Mouse (Mus musculus) MEL (cell line): ENCODE data around the gene Prdm15. TPM values are rescaled to one million over a fixed set of nuclear protein-coding genes. Genes with fewer than 3 reads are reported as not detected.

Experiments
- DNase-seq: peaks from one replicate; pipeline ENCODE4 v3.0.0; 2011; ENCODE audit warnings: low read depth, low spot score
- H3K27ac ChIP-seq: 2 replicates; pipeline ENCODE4 v1.5.1; 2012; ENCODE audit warnings: low read depth, mild to moderate bottlenecking, control low read depth, low read length, moderate library complexity; ENCODE audit not compliant: control insufficient read depth
- H3K27me3 ChIP-seq, 2 experiments: fragments of 150-350 bp in 1 of 2; sonication (generic) in 1 of 2; 2 replicates each; pipeline ENCODE4 v1.6.1; 2012; ENCODE audit warnings: low read length in 2 of 2, mild to moderate bottlenecking in 2 of 2, improper control_type of control experiment in 1 of 2, moderate library complexity in 1 of 2; ENCODE audit not compliant: insufficient read depth in 2 of 2, control insufficient read depth in 1 of 2
- H3K36me3 ChIP-seq, 2 experiments: 2 replicates each; pipeline ENCODE4 v1.6.1; 2012 to 2014; ENCODE audit warnings: low read length in 2 of 2, improper control_type of control experiment in 1 of 2, inconsistent platforms in 1 of 2, mild to moderate bottlenecking in 1 of 2; ENCODE audit not compliant: insufficient read depth in 2 of 2, control insufficient read depth in 1 of 2
- H3K4me1 ChIP-seq, 2 experiments: fragments of 150-350 bp in 1 of 2; sonication (generic) in 1 of 2; 2 replicates each; pipeline ENCODE4 v1.6.1; 2012; ENCODE audit warnings: low read length in 2 of 2, improper control_type of control experiment in 1 of 2, mild to moderate bottlenecking in 1 of 2; ENCODE audit not compliant: insufficient read depth in 2 of 2, control insufficient read depth in 1 of 2
- H3K4me3 ChIP-seq, 2 experiments: fragments of 150-350 bp in 1 of 2; sonication (generic) in 1 of 2; 2 replicates each; pipeline ENCODE4 v1.5.1; 2012; ENCODE audit warnings: low read depth in 2 of 2, low read length in 2 of 2, mild to moderate bottlenecking in 2 of 2, moderate library complexity in 2 of 2, control low read depth in 1 of 2, improper control_type of control experiment in 1 of 2; ENCODE audit not compliant: control insufficient read depth in 1 of 2, insufficient read depth in 1 of 2
- H3K79me2 ChIP-seq: 2 replicates; pipeline ENCODE4 v1.6.1; 2012; ENCODE audit warnings: mild to moderate bottlenecking, low read length, moderate library complexity; ENCODE audit not compliant: control insufficient read depth, poor library complexity, insufficient read depth
- H3K9ac ChIP-seq: 2 replicates; pipeline ENCODE4 v1.6.1; 2012; ENCODE audit warnings: low read depth, mild to moderate bottlenecking, control low read depth, low read length, moderate library complexity; ENCODE audit not compliant: control insufficient read depth, poor library complexity, severe bottlenecking
- H3K9me3 ChIP-seq: fragments of 150-350 bp; sonication (generic); replicated peaks from 2 replicates; pipeline ENCODE4 v1.6.1; 2012; ENCODE audit warnings: mild to moderate bottlenecking, low read length, improper control_type of control experiment, moderate library complexity; ENCODE audit not compliant: insufficient read depth
- BHLHE40 ChIP-seq: IDR thresholded peaks from 2 replicates; pipeline ENCODE4 v1.6.1; 2012; ENCODE audit warnings: low read depth, mild to moderate bottlenecking, inconsistent platforms, low read length, improper control_type of control experiment, borderline replicate concordance
- CHD1 ChIP-seq: IDR thresholded peaks from 2 replicates; pipeline ENCODE4 v1.6.1; 2012; ENCODE audit warnings: low read depth, mild to moderate bottlenecking, inconsistent platforms, low read length, improper control_type of control experiment
- CHD2 ChIP-seq: IDR thresholded peaks from 2 replicates; pipeline ENCODE4 v1.6.1; 2011; ENCODE audit warnings: low read length, improper control_type of control experiment
- CTCF ChIP-seq, 3 experiments: IDR thresholded peaks in 2 of 3; conservative IDR thresholded peaks in 1 of 3; 2 replicates each; pipeline ENCODE4 v1.5.1; 2011 to 2012; ENCODE audit warnings: low read length in 3 of 3, low read depth in 2 of 3, mild to moderate bottlenecking in 2 of 3, improper control_type of control experiment in 1 of 3, inconsistent platforms in 1 of 3, mixed read lengths in 1 of 3, moderate library complexity in 1 of 3; ENCODE audit not compliant: control insufficient read depth in 1 of 3, insufficient read depth in 1 of 3, poor library complexity in 1 of 3, severe bottlenecking in 1 of 3
- E2F4 ChIP-seq: IDR thresholded peaks from 2 replicates; pipeline ENCODE4 v1.6.1; 2011; ENCODE audit warnings: low read depth, low read length, improper control_type of control experiment, borderline replicate concordance
- ELF1 ChIP-seq: IDR thresholded peaks from 2 replicates; pipeline ENCODE4 v1.6.1; 2014; ENCODE audit warnings: low read depth, mild to moderate bottlenecking, inconsistent platforms, low read length, improper control_type of control experiment, moderate library complexity
- EP300 ChIP-seq, 2 experiments: IDR thresholded peaks; 2 replicates each; pipeline ENCODE4 v1.6.1; 2011; ENCODE audit warnings: improper control_type of control experiment in 2 of 2, low read length in 2 of 2, low read depth in 1 of 2, mild to moderate bottlenecking in 1 of 2
- ETS1 ChIP-seq: IDR thresholded peaks from 2 replicates; pipeline ENCODE4 v1.6.1; 2012; ENCODE audit warnings: low read depth, mild to moderate bottlenecking, inconsistent platforms, low read length, improper control_type of control experiment, moderate library complexity
- GABPA ChIP-seq: IDR thresholded peaks from 2 replicates; pipeline ENCODE4 v1.6.1; 2012; ENCODE audit warnings: low read depth, mild to moderate bottlenecking, inconsistent platforms, low read length, improper control_type of control experiment, moderate library complexity
- GATA1 ChIP-seq: IDR thresholded peaks from 2 replicates; pipeline ENCODE4 v1.6.1; 2011; ENCODE audit warnings: low read depth, low read length, improper control_type of control experiment
- HCFC1 ChIP-seq: IDR thresholded peaks from 2 replicates; pipeline ENCODE4 v1.6.1; 2012; ENCODE audit warnings: low read depth, mild to moderate bottlenecking, inconsistent platforms, low read length, improper control_type of control experiment, moderate library complexity
- JUND ChIP-seq: IDR thresholded peaks from 2 replicates; pipeline ENCODE4 v1.6.1; 2011; ENCODE audit warnings: low read depth, mild to moderate bottlenecking, improper control_type of control experiment, low read length
- KAT2A ChIP-seq: conservative IDR thresholded peaks from 2 replicates; pipeline ENCODE4 v1.6.1; 2012; ENCODE audit warnings: low read depth, low read length, improper control_type of control experiment, inconsistent platforms
- MAFK ChIP-seq: IDR thresholded peaks from 2 replicates; pipeline ENCODE4 v1.6.1; 2011; ENCODE audit warnings: low read depth, mild to moderate bottlenecking, low read length, improper control_type of control experiment, borderline replicate concordance
- MAX ChIP-seq: IDR thresholded peaks from 2 replicates; pipeline ENCODE4 v1.6.1; 2011; ENCODE audit warnings: low read length, improper control_type of control experiment
- MAZ ChIP-seq: IDR thresholded peaks from 2 replicates; pipeline ENCODE4 v1.6.1; 2012; ENCODE audit warnings: low read depth, mild to moderate bottlenecking, inconsistent platforms, low read length, improper control_type of control experiment
- MEF2A ChIP-seq: IDR thresholded peaks from 2 replicates; pipeline ENCODE4 v1.6.1; 2014; ENCODE audit warnings: low read depth, mild to moderate bottlenecking, inconsistent platforms, low read length, improper control_type of control experiment; ENCODE audit not compliant: poor library complexity, insufficient replicate concordance, severe bottlenecking; ENCODE audit errors: extremely low read depth
- MXI1 ChIP-seq: IDR thresholded peaks from 2 replicates; pipeline ENCODE4 v1.6.1; 2011; ENCODE audit warnings: mild to moderate bottlenecking, low read depth, low read length, improper control_type of control experiment
- MYB ChIP-seq: IDR thresholded peaks from 2 replicates; pipeline ENCODE4 v1.6.1; 2011; ENCODE audit warnings: mild to moderate bottlenecking, low read depth, low read length, improper control_type of control experiment
- MYC ChIP-seq: IDR thresholded peaks from 2 replicates; pipeline ENCODE4 v1.6.1; 2011; ENCODE audit warnings: low read depth, mild to moderate bottlenecking, low read length, improper control_type of control experiment, moderate library complexity
- NRF1 ChIP-seq: IDR thresholded peaks from 2 replicates; pipeline ENCODE4 v1.6.1; 2014; ENCODE audit warnings: low read depth, mild to moderate bottlenecking, inconsistent platforms, low read length, improper control_type of control experiment, moderate library complexity; ENCODE audit not compliant: poor library complexity, insufficient read depth, severe bottlenecking
- POLR2A ChIP-seq, 2 experiments: IDR thresholded peaks; 2 replicates each; pipeline ENCODE4 v1.6.1; 2011 to 2012; ENCODE audit warnings: low read length in 2 of 2, mild to moderate bottlenecking in 2 of 2, control low read depth in 1 of 2, improper control_type of control experiment in 1 of 2, low read depth in 1 of 2, moderate library complexity in 1 of 2; ENCODE audit not compliant: control insufficient read depth in 1 of 2, insufficient read depth in 1 of 2, poor library complexity in 1 of 2
- POLR2AphosphoS2 ChIP-seq: IDR thresholded peaks from 2 replicates; pipeline ENCODE4 v1.6.1; 2011; ENCODE audit warnings: low read length, improper control_type of control experiment
- POLR2AphosphoS5 ChIP-seq: IDR thresholded peaks from 2 replicates; pipeline ENCODE4 v1.6.1; 2012; ENCODE audit warnings: low read depth, borderline replicate concordance, mild to moderate bottlenecking, inconsistent platforms, low read length, moderate library complexity, mixed read lengths
- RAD21 ChIP-seq: IDR thresholded peaks from 2 replicates; pipeline ENCODE4 v1.6.1; 2011; ENCODE audit warnings: mild to moderate bottlenecking, low read depth, low read length, improper control_type of control experiment
- RCOR1 ChIP-seq: IDR thresholded peaks from 2 replicates; pipeline ENCODE4 v1.6.1; 2012; ENCODE audit warnings: low read depth, mild to moderate bottlenecking, inconsistent platforms, low read length, improper control_type of control experiment
- SIN3A ChIP-seq: IDR thresholded peaks from 2 replicates; pipeline ENCODE4 v1.6.1; 2012; ENCODE audit warnings: low read length, improper control_type of control experiment, inconsistent platforms
- SMC3 ChIP-seq: IDR thresholded peaks from 2 replicates; pipeline ENCODE4 v1.6.1; 2011; ENCODE audit warnings: low read depth, low read length, improper control_type of control experiment
- TAL1 ChIP-seq: IDR thresholded peaks from 2 replicates; pipeline ENCODE4 v1.6.1; 2012; ENCODE audit warnings: mild to moderate bottlenecking, inconsistent platforms, low read length, moderate library complexity, mixed read lengths
- TBP ChIP-seq: IDR thresholded peaks from 2 replicates; pipeline ENCODE4 v1.8.0; 2011; ENCODE audit warnings: low read depth, low read length, improper control_type of control experiment
- TCF12 ChIP-seq: IDR thresholded peaks from 2 replicates; pipeline ENCODE4 v1.6.1; 2014; ENCODE audit warnings: low read depth, mild to moderate bottlenecking, inconsistent platforms, low read length, improper control_type of control experiment, moderate library complexity
- UBTF ChIP-seq: IDR thresholded peaks from 2 replicates; pipeline ENCODE4 v1.6.1; 2012; ENCODE audit warnings: low read depth, mild to moderate bottlenecking, inconsistent platforms, low read length, improper control_type of control experiment, moderate library complexity, borderline replicate concordance; ENCODE audit not compliant: insufficient read depth
- USF1 ChIP-seq: IDR thresholded peaks from 2 replicates; pipeline ENCODE4 v1.6.1; 2014; ENCODE audit warnings: low read depth, mild to moderate bottlenecking, inconsistent platforms, low read length, improper control_type of control experiment, moderate library complexity
- USF2 ChIP-seq, 2 experiments: IDR thresholded peaks; 2 replicates each; pipeline ENCODE4 v1.6.1; 2011 to 2012; ENCODE audit warnings: improper control_type of control experiment in 2 of 2, low read length in 2 of 2, borderline replicate concordance in 1 of 2, inconsistent platforms in 1 of 2, low read depth in 1 of 2, mild to moderate bottlenecking in 1 of 2; ENCODE audit not compliant: insufficient read depth in 1 of 2
- ZC3H11A ChIP-seq: IDR thresholded peaks from 2 replicates; pipeline ENCODE4 v1.6.1; 2012; ENCODE audit warnings: low read depth, mild to moderate bottlenecking, inconsistent platforms, low read length, improper control_type of control experiment
- ZNF384 ChIP-seq: IDR thresholded peaks from 2 replicates; pipeline ENCODE4 v1.6.1; 2012; ENCODE audit warnings: low read depth, mild to moderate bottlenecking, inconsistent platforms, low read length, improper control_type of control experiment
- polyA plus RNA-seq, 2 experiments: library from polyadenylated mRNA; stranded (reverse) in 1 of 2; unstranded in 1 of 2; fragments of >175 nt in 1 of 2; fragments of >200 nt in 1 of 2; gene quantifications; 2 replicates each; pipeline versions ENCODE4 v1.2.1 to v1.2.4; 2012; ENCODE audit warnings: low replicate concordance in 2 of 2, low read depth in 1 of 2; ENCODE audit not compliant: insufficient read length in 2 of 2, insufficient read depth in 1 of 2, missing spikeins in 1 of 2
- total RNA-seq: library from RNA; depleted of rRNA; stranded (reverse); fragments of 300-350 nt; gene quantifications from 2 replicates; pipeline ENCODE4 v1.2.3, GENCODE M21; 2012; rRNA removed

Gene Prdm15
- total RNA-seq (10.6 and 12.0 TPM in 2 replicates), polyA plus RNA-seq (10 to 100 TPM in 1 of 2 experiments, not detected in 1; 10.7 TPM)

- H3K27me3 ChIP-seq, result no peaks in the 10 kb centered on the region
- H3K4me3 ChIP-seq, result peak within 1 kb of the TSS; percentile 83 to 100
- peak within 1 kb of the TSS; percentile 82 for H3K27ac ChIP-seq
- H3K79me2 ChIP-seq, result peaks cover 38% of the 10 kb centered on the region
- peaks cover 8 to 24% of the 10 kb centered on the region in 2 experiments for H3K4me1 ChIP-seq
- H3K36me3 ChIP-seq, result peaks cover 0 to 22% of the 10 kb centered on the region in 2 experiments; a peak in 2 of 4 replicates
- peak within 1 kb of the TSS; percentile 91 for H3K9ac ChIP-seq
- no peaks in the 10 kb centered on the region for H3K9me3 ChIP-seq
- peak; percentile 89 for DNase-seq
- TF ChIP-seq POLR2AphosphoS2 (no peak; the same call in 1 of the 2 replicates), USF2 (IDR thresholded peaks at IDR 0.05; ENCODE audit: borderline replicate concordance in 1 of 2, insufficient read depth in 1 of 2, low read depth in 1 of 2, low read length in 2 of 2) (no peak), POLR2A (IDR thresholded peaks at IDR 0.05; ENCODE audit: control insufficient read depth in 1 of 2, insufficient read depth in 1 of 2, low read depth in 1 of 2, low read length in 2 of 2, poor library complexity in 1 of 2) (peak; percentile 31 to 85; a peak in 3 of 4 replicates), CTCF (IDR thresholded peaks at IDR 0.05 in 2 of 3, conservative IDR thresholded peaks at IDR 0.05 in 1 of 3; ENCODE audit: control insufficient read depth in 1 of 3, insufficient read depth in 1 of 3, low read depth in 2 of 3, low read length in 3 of 3, poor library complexity in 1 of 3, severe bottlenecking in 1 of 3) (no peak), CHD1 (no peak), RAD21 (no peak), ETS1 (no peak), USF1 (no peak), TBP (0 out of 2 replicates have a peak, but pooled peaks have one; percentile 25), EP300 (IDR thresholded peaks at IDR 0.05; ENCODE audit: low read depth in 1 of 2, low read length in 2 of 2) (no peak), MAFK (no peak), UBTF (0 out of 2 replicates have a peak, but pooled peaks have one; percentile 48), SIN3A (peak; percentile 95), MYC (peak; percentile 74; the same call in 1 of the 2 replicates), JUND (no peak), MYB (no peak), ZNF384 (no peak), GATA1 (0 out of 2 replicates have a peak, but pooled peaks have one; percentile 10), E2F4 (no peak), GABPA (no peak), TAL1 (no peak), RCOR1 (no peak), ELF1 (peak; percentile 76), MXI1 (peak; percentile 78), KAT2A (peak; percentile 72; the same call in 1 of the 2 replicates), MAZ (peak; percentile 84; the same call in 1 of the 2 replicates), HCFC1 (peak; percentile 95), CHD2 (no peak), BHLHE40 (no peak), MAX (peak; percentile 53), ZC3H11A (no peak), POLR2AphosphoS5 (no peak), TCF12 (peak; percentile 23; the same call in 1 of the 2 replicates), MEF2A (no peak), SMC3 (no peak), NRF1 (peak; percentile 68)
Measured at GRCm38 (mm10) chr16:97851741-97852319, at the start of gene Prdm15. Gene Prdm15 (minus strand): TSS chr16:97851850.
